Mouse (Mus musculus) cerebellum, adult 8-10 months (tissue): ENCODE measurements around the gene Rnf38.
A peak's percentile ranks its signal among the peaks of the same experiment; 100 is the strongest.

Source experiments
- DNase-seq: peaks from one replicate; pipeline ENCODE4 v3.0.0; 2022

The Rnf38 gene

GRCm38 (mm10) chr4:44233713-44234003 is at the start of gene Rnf38:
Gene Rnf38 (minus strand): TSS chr4:44233789.
- no peak for DNase-seq

- DNase-seq = no peak
These were observed 48.1 kb upstream of the Rnf38 start for GRCm38 (mm10) chr4:44281597-44282265.

GRCm38 (mm10) chr4:44271134-44271533 is 37.5 kb upstream of the Rnf38 start:
- DNase-seq = no peak

- no peak for DNase-seq
These were observed 35.8 kb upstream of the Rnf38 start for GRCm38 (mm10) chr4:44269376-44269817.

GRCm38 (mm10) chr4:44267437-44267836 is 33.8 kb upstream of the Rnf38 start:
- no peak for DNase-seq

- no peak for DNase-seq
These were observed 31.9 kb upstream of the Rnf38 start for GRCm38 (mm10) chr4:44265500-44265899.

- no peak for DNase-seq
These were observed 26.7 kb upstream of the Rnf38 start for GRCm38 (mm10) chr4:44260244-44260643.

- no peak for DNase-seq
These were observed 25.5 kb upstream of the Rnf38 start for GRCm38 (mm10) chr4:44259126-44259525.

- DNase-seq = no peak
These were observed 21.0 kb upstream of the Rnf38 start for GRCm38 (mm10) chr4:44254579-44254978.

- no peak for DNase-seq
These were observed 19.6 kb upstream of the Rnf38 start for GRCm38 (mm10) chr4:44253191-44253590.

- DNase-seq = no peak
These were observed 18.7 kb upstream of the Rnf38 start for GRCm38 (mm10) chr4:44251966-44252916.

GRCm38 (mm10) chr4:44251521-44251920 is 17.9 kb upstream of the Rnf38 start:
- no peak for DNase-seq

GRCm38 (mm10) chr4:44249705-44250104 is 16.1 kb upstream of the Rnf38 start:
- no peak for DNase-seq

- no peak for DNase-seq
These were observed 13.7 kb upstream of the Rnf38 start for GRCm38 (mm10) chr4:44247051-44247939.

GRCm38 (mm10) chr4:44246285-44246684 is 12.7 kb upstream of the Rnf38 start:
- no peak for DNase-seq

GRCm38 (mm10) chr4:44241638-44242037 is 8.0 kb upstream of the Rnf38 start:
- DNase-seq = no peak

- DNase-seq = no peak
These were observed 2.4 kb upstream of the Rnf38 start for GRCm38 (mm10) chr4:44235946-44236345.

GRCm38 (mm10) chr4:44234004-44234866 is 646 bp upstream of the Rnf38 start:
- peak; percentile 84 for DNase-seq

GRCm38 (mm10) chr4:44232771-44233712 is 547 bp downstream of the Rnf38 start:
- peak; percentile 52 for DNase-seq

- no peak for DNase-seq
These were observed 8.5 kb downstream of the Rnf38 start for GRCm38 (mm10) chr4:44225128-44225527.

- no peak for DNase-seq
These were observed 9.4 kb downstream of the Rnf38 start for GRCm38 (mm10) chr4:44224141-44224540.
